Mouse (Mus musculus) erythroblast, embryonic 14.5 days (primary cell): ENCODE results near the gene Zfp365.

Experiments
- GATA1 ChIP-seq: IDR thresholded peaks from 2 replicates; pipeline ENCODE4 v1.6.1; 2012; ENCODE audit warnings: low read length, inconsistent platforms, mixed read lengths
- TAL1 ChIP-seq: IDR thresholded peaks from 3 replicates; pipeline ENCODE4 v1.6.1; 2012; ENCODE audit warnings: low read length, inconsistent platforms, mixed read lengths

DNA sequence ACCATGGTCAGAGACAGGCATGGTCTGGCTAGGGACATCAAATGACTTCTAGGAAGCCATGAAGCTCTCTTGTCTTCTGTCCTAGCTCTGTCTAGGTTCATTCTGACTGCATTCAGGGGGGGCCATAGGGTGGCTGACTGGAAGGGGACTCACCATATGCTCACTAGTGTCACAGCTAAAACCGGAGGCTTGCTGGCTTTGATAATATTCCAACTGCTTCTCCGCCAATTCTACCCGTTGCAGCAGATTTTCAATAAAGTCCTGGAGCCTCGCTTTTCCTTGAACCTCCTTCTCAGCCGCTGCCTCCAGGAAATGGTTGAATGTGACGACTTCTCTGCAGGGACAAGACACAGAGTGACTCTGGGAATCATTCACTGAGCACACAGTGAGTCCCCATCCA is 15.2 kb downstream of the Zfp365 start:
- no peak for TF ChIP-seq GATA1
- TF ChIP-seq TAL1 = no peak
